In genomic region chr4:118044510-118044909, GRCm38 (mm10) we compare ENCODE assay signal across 26 mouse cellular contexts.
DNase-seq lines count a peak whose midpoint lies in the region; ATAC-seq and TF ChIP-seq lines count a peak whose summit lies in the region.
"Had no signal": no experiment of that assay in that cellular context is flagged by ENCODE, and none has a peak within 500 bp of the region (broad histone marks: within the 10 kb centered on the region; RNA-seq: fewer than 3 reads in every experiment).

No protein-coding gene starts in this region.

- no peaks in the 10 kb centered on the region for H3K9me3 ChIP-seq in kidney, postnatal 0 days (replicated peaks; ENCODE audit: low read length)
- no peaks in the 10 kb centered on the region for H3K9me3 ChIP-seq in liver, postnatal 0 days (ENCODE audit: low read length)
- no peaks in the 10 kb centered on the region for H3K9me3 ChIP-seq in liver, embryonic 12.5 days (replicated peaks)
- H3K9me3 ChIP-seq in stomach, embryonic 15.5 days: no peaks in the 10 kb centered on the region
- H3K9me3 ChIP-seq: embryonic facial prominence, embryonic 15.5 days; forebrain, embryonic 12.5 days; hindbrain, embryonic 10.5 days; hindbrain, embryonic 15.5 days; midbrain, embryonic 13.5 days had no signal

- H3K27me3 ChIP-seq in kidney, postnatal 0 days (ENCODE audit: insufficient read depth, low read length): no peaks in the 10 kb centered on the region
- no peaks in the 10 kb centered on the region for H3K27me3 ChIP-seq in liver, postnatal 0 days (ENCODE audit: insufficient read depth, low read length)
- no peaks in the 10 kb centered on the region for H3K27me3 ChIP-seq in liver, embryonic 12.5 days (replicated peaks)
- no peaks in the 10 kb centered on the region for H3K27me3 ChIP-seq in stomach, embryonic 15.5 days (replicated peaks)
- H3K27me3 ChIP-seq: embryonic facial prominence, embryonic 15.5 days; forebrain, embryonic 12.5 days; hindbrain, embryonic 15.5 days; midbrain, embryonic 13.5 days had no signal

- 58% methylated on average over 9 of the region's 9 CpGs for WGBS in kidney, postnatal 0 days
- 60% methylated on average over 9 of the region's 9 CpGs for WGBS in liver, postnatal 0 days (ENCODE audit: insufficient replicate concordance)
- 66% methylated on average over 9 of the region's 9 CpGs for WGBS in liver, embryonic 12.5 days (ENCODE audit: insufficient replicate concordance)
- 32% methylated on average over 9 of the region's 9 CpGs for WGBS in stomach, embryonic 15.5 days

- TF ChIP-seq CTCF in kidney, postnatal 0 days (IDR thresholded peaks at IDR 0.05; ENCODE audit: low read depth): no peak
- TF ChIP-seq CTCF in liver, postnatal 0 days (IDR thresholded peaks at IDR 0.05; ENCODE audit: low read depth): no peak
- no peak for TF ChIP-seq CTCF in layer of hippocampus, adult 2 months (conservative IDR thresholded peaks at IDR 0.05)

- no peak overlapping the region for H3K9ac ChIP-seq in kidney, postnatal 0 days (ENCODE audit: low read depth, low read length)
- no peak overlapping the region for H3K9ac ChIP-seq in liver, postnatal 0 days (replicated peaks)
- H3K9ac ChIP-seq in liver, embryonic 12.5 days: no peak overlapping the region
- no peak overlapping the region for H3K9ac ChIP-seq in stomach, embryonic 15.5 days
- H3K9ac ChIP-seq: embryonic facial prominence, embryonic 15.5 days; forebrain, embryonic 12.5 days; forebrain, postnatal 0 days; hindbrain, embryonic 15.5 days; midbrain, embryonic 13.5 days had no signal

- TF ChIP-seq EP300 in liver, postnatal 0 days (IDR thresholded peaks at IDR 0.05; ENCODE audit: low read depth): no peak

- peaks cover 2% of the 10 kb centered on the region; the same call in 1 of the 2 replicates for H3K4me1 ChIP-seq in kidney, postnatal 0 days (replicated peaks; ENCODE audit: insufficient read depth, low read length)
- peaks cover 14% of the 10 kb centered on the region; the same call in 1 of the 2 replicates for H3K4me1 ChIP-seq in liver, postnatal 0 days (ENCODE audit: insufficient read depth)
- H3K4me1 ChIP-seq in liver, embryonic 12.5 days: peaks cover 11% of the 10 kb centered on the region
- H3K4me1 ChIP-seq in stomach, embryonic 15.5 days: peaks cover 6% of the 10 kb centered on the region
- H3K4me1 ChIP-seq: hindbrain, embryonic 15.5 days had no signal

- DNase-seq in kidney, postnatal 0 days (ENCODE audit: low spot score): no peak
- no peak for DNase-seq in kidney, postnatal 14 days
- peak; percentile 39 for DNase-seq in liver, postnatal 0 days
- no peak for DNase-seq in layer of hippocampus, adult 2 months (ENCODE audit: low spot score in 2 of 2)
- no peak for DNase-seq in urinary bladder, postnatal 14 days (ENCODE audit: low spot score)
- DNase-seq: adrenal gland, adult 8-10 months; cerebellum, adult 2 months; cerebellum, postnatal 14 days; forebrain, postnatal 0 days; gastrocnemius, postnatal 14 days; heart, postnatal 14 days; lung, adult 18-20 months; lung, postnatal 10 days; right cerebral cortex, postnatal 25 days; thymus, adult 2 months; thymus, postnatal 36 days had no signal

- ATAC-seq in kidney, postnatal 0 days (replicated peaks; ENCODE audit: low FRiP score, low read depth): no peak
- ATAC-seq in liver, postnatal 0 days: peak; percentile 87
- ATAC-seq in liver, embryonic 12.5 days: no peak
- ATAC-seq in stomach, embryonic 15.5 days (ENCODE audit: insufficient read depth, low FRiP score, low read depth): no peak
- ATAC-seq: forebrain, postnatal 0 days; inflammation-experienced regulatory T-cells, adult 6 months; midbrain, embryonic 13.5 days had no signal

- no peak overlapping the region for H3K4me2 ChIP-seq in kidney, postnatal 0 days (ENCODE audit: low read length)
- H3K4me2 ChIP-seq in liver, postnatal 0 days (ENCODE audit: low read depth, low read length): no peak overlapping the region
- no peak overlapping the region for H3K4me2 ChIP-seq in liver, embryonic 12.5 days
- H3K4me2 ChIP-seq in stomach, embryonic 15.5 days: no peak overlapping the region
- H3K4me2 ChIP-seq: embryonic facial prominence, embryonic 15.5 days; forebrain, embryonic 12.5 days; hindbrain, embryonic 15.5 days; midbrain, embryonic 13.5 days had no signal

- H3K27ac ChIP-seq in kidney, postnatal 0 days: 0 out of 2 replicates have a peak overlapping the region, but pooled peaks have one; percentile 8
- H3K27ac ChIP-seq in liver, postnatal 0 days (ENCODE audit: low read depth): peak overlapping the region; percentile 71
- no peak overlapping the region for H3K27ac ChIP-seq in liver, embryonic 12.5 days
- peak overlapping the region; percentile 51; the same call in 1 of the 2 replicates for H3K27ac ChIP-seq in stomach, embryonic 15.5 days
- H3K27ac ChIP-seq in layer of hippocampus, adult 2 months: no peak overlapping the region
- H3K27ac ChIP-seq: embryonic facial prominence, embryonic 15.5 days; forebrain, embryonic 12.5 days; hindbrain, embryonic 10.5 days; hindbrain, embryonic 15.5 days; left cerebral cortex, adult 2 months; macrophage; midbrain, embryonic 13.5 days had no signal

- H3K36me3 ChIP-seq in kidney, postnatal 0 days (ENCODE audit: insufficient read depth, low read length): no peaks in the 10 kb centered on the region
- H3K36me3 ChIP-seq in liver, postnatal 0 days (replicated peaks; ENCODE audit: insufficient read depth, low read length): no peaks in the 10 kb centered on the region
- H3K36me3 ChIP-seq in liver, embryonic 12.5 days: no peaks in the 10 kb centered on the region
- H3K36me3 ChIP-seq in stomach, embryonic 15.5 days: no peaks in the 10 kb centered on the region
- H3K36me3 ChIP-seq: embryonic facial prominence, embryonic 15.5 days; forebrain, embryonic 12.5 days; hindbrain, embryonic 10.5 days; hindbrain, embryonic 15.5 days; midbrain, embryonic 13.5 days had no signal

- no peak overlapping the region for H3K4me3 ChIP-seq in kidney, postnatal 0 days (replicated peaks; ENCODE audit: low read depth, low read length)
- no peak overlapping the region for H3K4me3 ChIP-seq in liver, postnatal 0 days (ENCODE audit: low read depth, low read length)
- H3K4me3 ChIP-seq in liver, embryonic 12.5 days: no peak overlapping the region
- H3K4me3 ChIP-seq in stomach, embryonic 15.5 days (replicated peaks): no peak overlapping the region
- no peak overlapping the region for H3K4me3 ChIP-seq in layer of hippocampus, adult 2 months
- H3K4me3 ChIP-seq: embryonic facial prominence, embryonic 15.5 days; forebrain, embryonic 12.5 days; hindbrain, embryonic 10.5 days; hindbrain, embryonic 15.5 days; left cerebral cortex, adult 2 months; midbrain, embryonic 13.5 days had no signal

Comparison
In these comparisons a context has a peak if more than half of its experiments do, and no peak if none do; other contexts are left out.
1. H3K27ac ChIP-seq: peak in kidney, postnatal 0 days (single experiment), liver, postnatal 0 days (single experiment) and stomach, embryonic 15.5 days (single experiment); none in liver, embryonic 12.5 days (single experiment) and layer of hippocampus, adult 2 months (single experiment).